Mouse (Mus musculus) forebrain, embryonic 13.5 days (tissue): Measurements from ENCODE around the gene Thada. TPM values are rescaled to one million over a fixed set of nuclear protein-coding genes. Genes with fewer than 3 reads are reported as not detected.

Source experiments
- ATAC-seq: fragments of 200-750 bp; cut with Nextera tagmentation; 2 replicates; pipeline ENCODE4 v1.8.0; 2017
- H3K27ac ChIP-seq: fragments of 300-500 bp; sonication (generic); 2 replicates; pipeline ENCODE4 v1.5.1; 2015; ENCODE audit warnings: inconsistent platforms, mild to moderate bottlenecking, moderate library complexity
- H3K27me3 ChIP-seq: fragments of 300-500 bp; sonication (generic); 2 replicates; pipeline ENCODE4 v1.6.1; 2015; ENCODE audit warnings: mild to moderate bottlenecking, inconsistent platforms
- H3K36me3 ChIP-seq: fragments of 300-500 bp; sonication (generic); 2 replicates; pipeline ENCODE4 v1.6.1; 2015; ENCODE audit warnings: mild to moderate bottlenecking, inconsistent platforms; ENCODE audit not compliant: poor library complexity, severe bottlenecking
- H3K4me1 ChIP-seq: fragments of 300-500 bp; sonication (generic); 2 replicates; pipeline ENCODE4 v1.6.1; 2015; ENCODE audit warnings: inconsistent platforms
- H3K4me2 ChIP-seq: fragments of 300-500 bp; sonication (generic); 2 replicates; pipeline ENCODE4 v1.6.1; 2015; ENCODE audit warnings: inconsistent platforms, mild to moderate bottlenecking, moderate library complexity
- H3K4me3 ChIP-seq: fragments of 300-500 bp; sonication (generic); 2 replicates; pipeline ENCODE4 v1.5.1; 2015; ENCODE audit warnings: mild to moderate bottlenecking, inconsistent platforms
- H3K9ac ChIP-seq: fragments of 300-500 bp; sonication (generic); 2 replicates; pipeline ENCODE4 v1.6.1; 2015; ENCODE audit warnings: mild to moderate bottlenecking, inconsistent platforms
- H3K9me3 ChIP-seq: fragments of 300-500 bp; sonication (generic); replicated peaks from 2 replicates; pipeline ENCODE4 v1.6.1; 2016; ENCODE audit warnings: inconsistent platforms
- WGBS: fragments of 180-500 bp; shearing (Covaris S2); methylation state at CpG from one replicate; pipeline ENCODE4 v1.1.7; 2015; 5-methylcytosine and 5-hydroxymethylcytosine counted together
- polyA plus RNA-seq: library from polyadenylated mRNA; unstranded; fragments of >200 nt; fragmentation: Nextera tagmentation; extraction: Ambion mirVana; gene quantifications from 2 replicates; pipeline ENCODE4 v1.2.1, GENCODE M21; 2015

Gene Thada
- polyA plus RNA-seq, 1 experiment from 2014 or later, result 6.9 TPM

DNA sequence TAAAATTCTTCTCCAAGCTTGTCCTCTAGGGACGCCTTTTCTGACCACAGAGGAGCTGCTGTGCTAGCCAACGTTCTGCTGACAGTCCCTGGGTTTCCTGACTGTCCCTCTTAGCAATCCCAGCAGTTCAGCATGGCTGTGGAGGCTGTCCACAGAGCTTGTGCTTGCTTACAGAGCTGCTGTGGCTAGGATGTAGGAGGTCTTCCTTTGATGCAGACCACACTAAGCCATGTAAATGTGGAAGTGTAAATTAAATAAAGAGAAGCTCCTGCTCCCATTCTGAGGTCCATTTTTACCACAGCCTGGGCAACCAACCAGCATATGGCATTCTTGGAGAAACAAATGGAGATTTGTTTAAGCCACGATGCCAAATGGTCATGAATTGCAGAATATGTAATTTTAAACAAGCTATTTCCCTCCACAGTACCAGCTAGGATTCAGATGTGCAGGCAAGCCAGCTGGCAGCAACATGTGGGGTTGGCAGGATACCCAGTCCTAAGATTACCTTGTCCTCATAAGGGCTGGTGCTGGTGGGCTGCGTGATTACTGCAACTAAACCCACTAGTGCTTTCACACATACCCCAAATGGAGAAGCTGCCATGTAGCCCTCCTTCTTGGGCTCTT, 207.3 kb downstream of the Thada start:
- 67% methylated on average over 4 of the region's 4 CpGs for WGBS
- peak; percentile 84; the same call in 1 of the 2 replicates for ATAC-seq
- H3K4me1 ChIP-seq, result peaks cover 17% of the 10 kb centered on the region
- no peak overlapping the region for H3K4me2 ChIP-seq
- no peak overlapping the region for H3K4me3 ChIP-seq
- H3K9ac ChIP-seq, result no peak overlapping the region
- no peaks in the 10 kb centered on the region for H3K27me3 ChIP-seq
- H3K36me3 ChIP-seq, result no peaks in the 10 kb centered on the region
- no peaks in the 10 kb centered on the region for H3K9me3 ChIP-seq
- H3K27ac ChIP-seq, result peak overlapping the region; percentile 41

DNA sequence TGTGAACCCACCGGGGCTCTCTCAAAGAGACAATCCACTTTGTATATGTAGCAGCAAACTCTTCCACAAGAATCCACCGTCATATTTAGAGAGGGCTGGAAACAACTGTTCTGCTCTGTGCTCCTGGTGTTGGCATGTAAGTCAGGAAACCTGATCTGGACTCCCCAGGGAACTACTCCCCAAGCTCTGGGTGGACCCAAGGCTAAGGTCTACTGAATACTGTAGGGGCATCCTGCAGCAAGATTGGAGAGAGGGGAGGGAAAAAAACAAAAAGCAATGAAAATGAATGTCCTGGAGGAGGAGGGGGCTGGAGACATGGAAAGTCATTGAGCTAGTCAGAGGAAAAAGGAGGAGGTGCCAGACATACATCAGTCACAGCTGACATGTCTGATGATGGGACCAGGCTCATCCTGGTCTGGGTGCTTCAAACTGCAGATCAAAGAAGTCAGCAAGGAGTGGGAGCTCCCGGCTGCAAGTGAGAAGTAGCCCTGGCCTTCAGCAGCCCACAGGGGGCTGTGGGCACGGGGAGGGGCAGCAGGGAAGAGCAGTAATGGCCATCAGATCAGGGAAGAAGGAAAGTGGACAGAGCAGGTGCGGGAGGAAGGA, 208.0 kb downstream of the Thada start:
- 0 out of 2 replicates have a peak overlapping the region, but pooled peaks have one; percentile 41 for H3K27ac ChIP-seq
- ATAC-seq, result no peak
- no peaks in the 10 kb centered on the region for H3K9me3 ChIP-seq
- no peaks in the 10 kb centered on the region for H3K27me3 ChIP-seq
- no peak overlapping the region for H3K9ac ChIP-seq
- 82% methylated on average over 5 of the region's 5 CpGs for WGBS
- peaks cover 17% of the 10 kb centered on the region for H3K4me1 ChIP-seq
- H3K4me3 ChIP-seq, result no peak overlapping the region
- no peak overlapping the region for H3K4me2 ChIP-seq
- H3K36me3 ChIP-seq, result no peaks in the 10 kb centered on the region

DNA sequence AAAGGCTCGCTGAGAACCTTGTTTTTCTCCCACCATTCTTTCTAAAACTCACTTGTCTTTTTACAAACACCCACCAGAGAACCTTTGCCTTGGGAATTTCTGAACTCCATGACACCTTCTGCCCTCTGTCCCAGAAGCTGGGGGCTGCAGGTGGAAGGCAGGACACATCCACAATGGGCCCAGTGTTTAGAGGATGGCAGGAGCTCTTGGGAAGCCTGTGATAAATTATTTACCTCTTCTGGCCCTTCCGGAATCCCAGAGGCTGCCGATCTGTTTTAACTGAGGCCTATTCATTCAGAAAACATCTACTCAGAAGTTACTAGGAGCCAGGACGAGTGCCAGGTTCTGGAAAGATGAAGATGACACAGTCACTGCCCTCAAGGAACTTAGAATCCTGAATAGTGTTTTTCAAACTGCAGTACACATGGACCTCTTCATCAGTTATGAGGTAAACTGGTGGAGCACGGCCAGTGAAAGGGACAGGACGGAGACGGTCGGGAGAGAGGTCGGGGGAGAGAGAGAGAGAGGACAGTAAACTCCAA, 209.7 kb downstream of the Thada start:
- Histone ChIP-seq H3K27ac (no peak overlapping the region), H3K27me3 (no peaks in the 10 kb centered on the region), H3K4me2 (no peak overlapping the region), H3K36me3 (0 out of 2 replicates have a peak, but pooled peaks cover 6% of the 10 kb centered on the region), H3K4me1 (peaks cover 17% of the 10 kb centered on the region), H3K4me3 (no peak overlapping the region), H3K9ac (no peak overlapping the region), H3K9me3 (no peaks in the 10 kb centered on the region)
- ATAC-seq, result no peak
- WGBS, result 80% methylated on average over 9 of the region's 9 CpGs

DNA sequence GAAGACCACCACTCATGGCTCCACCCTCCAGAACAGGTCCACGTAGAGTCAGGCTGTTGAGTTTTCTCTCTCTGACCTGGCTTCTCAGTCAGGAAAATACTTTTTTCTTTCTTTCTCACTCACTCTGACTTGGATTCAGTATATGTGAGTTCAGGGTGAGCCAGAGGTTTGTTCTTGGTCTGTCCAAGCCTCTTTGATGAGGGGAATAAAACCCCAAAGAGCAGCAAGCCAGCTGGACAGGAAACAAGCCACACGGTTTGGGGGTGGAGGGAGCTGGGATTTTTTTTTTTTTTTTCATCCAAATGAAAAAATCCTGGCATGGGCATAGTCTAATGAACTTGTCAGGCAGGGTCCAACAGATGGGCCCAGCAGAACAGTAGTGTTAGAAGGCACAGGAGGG, 210.2 kb downstream of the Thada start:
- Histone ChIP-seq H3K27me3 (no peaks in the 10 kb centered on the region), H3K4me3 (no peak overlapping the region), H3K36me3 (0 out of 2 replicates have a peak, but pooled peaks cover 6% of the 10 kb centered on the region), H3K4me1 (peaks cover 17% of the 10 kb centered on the region), H3K9ac (no peak overlapping the region), H3K9me3 (no peaks in the 10 kb centered on the region), H3K27ac (no peak overlapping the region), H3K4me2 (no peak overlapping the region)
- ATAC-seq, result no peak
- 60% methylated on average over 2 of the region's 2 CpGs for WGBS

DNA sequence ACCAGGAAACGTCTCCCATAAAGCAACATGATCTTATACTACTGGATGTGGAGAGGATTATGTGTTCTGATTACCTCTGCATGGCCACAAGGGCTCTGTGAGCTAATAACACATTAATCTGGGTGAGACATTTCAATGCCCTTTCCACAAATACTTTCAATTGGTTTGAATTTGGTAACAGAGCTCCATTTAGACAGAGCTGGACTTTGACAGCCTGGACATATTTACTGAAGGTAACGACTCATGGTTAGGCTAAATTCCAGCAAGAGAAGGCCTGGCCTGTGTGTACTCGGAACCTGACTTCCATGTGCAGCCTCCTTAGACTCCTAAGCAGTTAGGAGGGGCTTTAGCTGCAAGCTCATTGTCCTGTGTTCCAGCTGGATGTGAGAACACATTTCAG, 214.6 kb downstream of the Thada start:
- WGBS, result 83% methylated on average over 3 of the region's 3 CpGs
- Histone ChIP-seq H3K36me3 (peaks cover 16% of the 10 kb centered on the region), H3K27ac (no peak overlapping the region), H3K9ac (no peak overlapping the region), H3K4me3 (no peak overlapping the region), H3K27me3 (no peaks in the 10 kb centered on the region), H3K4me2 (no peak overlapping the region), H3K9me3 (no peaks in the 10 kb centered on the region), H3K4me1 (0 out of 2 replicates have a peak, but pooled peaks cover 5% of the 10 kb centered on the region)
- no peak for ATAC-seq

DNA sequence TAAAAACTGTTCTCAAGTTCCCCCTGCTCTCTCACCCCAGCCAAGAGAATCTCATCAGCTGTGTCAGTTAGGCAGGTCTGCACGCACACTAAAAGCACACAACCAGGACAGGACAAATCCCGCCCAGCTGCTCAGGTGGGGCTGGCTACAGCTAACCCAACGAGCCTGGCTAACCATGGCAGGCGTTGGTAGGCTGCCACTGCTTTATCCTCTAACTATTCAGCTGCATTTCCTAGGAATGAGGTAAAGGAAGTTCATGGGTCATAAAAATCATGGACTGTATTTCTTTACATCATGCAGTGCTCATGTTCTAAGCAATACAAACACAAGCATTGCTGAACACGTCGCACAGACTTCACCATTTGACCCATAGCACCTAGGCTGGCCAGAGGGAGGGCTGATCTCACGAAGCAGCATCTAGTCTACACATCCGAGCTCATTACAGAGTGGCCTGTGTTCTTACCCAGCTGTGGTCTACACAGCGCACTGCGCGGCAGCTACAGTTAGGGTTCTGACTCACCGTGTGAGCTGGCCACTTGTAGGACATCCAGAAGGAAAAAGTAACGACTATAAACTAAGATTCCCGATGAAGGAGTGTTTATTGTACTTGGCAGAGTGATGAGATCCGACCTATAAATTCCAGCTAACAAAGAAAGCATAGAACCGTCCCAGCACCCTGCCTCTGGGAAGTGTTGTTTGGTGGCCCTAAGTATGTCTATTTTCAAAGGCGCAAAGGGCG, 221.7 kb downstream of the Thada start:
- H3K36me3 ChIP-seq, result no peaks in the 10 kb centered on the region
- no peaks in the 10 kb centered on the region for H3K4me1 ChIP-seq
- H3K9ac ChIP-seq, result no peak overlapping the region
- H3K27ac ChIP-seq, result no peak overlapping the region
- no peaks in the 10 kb centered on the region for H3K9me3 ChIP-seq
- H3K4me2 ChIP-seq, result no peak overlapping the region
- 87% methylated on average over 18 of the region's 18 CpGs for WGBS
- no peak for ATAC-seq
- no peak overlapping the region for H3K4me3 ChIP-seq
- no peaks in the 10 kb centered on the region for H3K27me3 ChIP-seq

DNA sequence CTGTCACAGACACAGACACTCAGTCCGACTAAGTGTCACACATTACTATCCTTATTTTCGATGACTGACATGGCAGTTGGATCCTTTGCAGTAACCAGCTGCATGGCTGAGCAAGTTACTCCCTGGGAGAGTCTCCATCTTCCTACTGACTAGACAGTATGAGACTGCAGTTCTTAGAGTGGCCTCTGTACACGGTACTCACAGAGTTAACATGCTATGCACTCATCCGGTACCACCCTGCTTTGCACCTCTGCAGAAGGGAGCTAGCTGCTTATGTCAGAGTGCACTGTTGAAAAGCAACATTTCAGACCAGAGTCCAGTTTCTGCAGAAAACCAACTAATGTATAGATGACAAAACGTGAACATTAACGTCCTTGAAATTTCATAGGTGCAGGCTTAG, 222.2 kb downstream of the Thada start:
- no peak for ATAC-seq
- Histone ChIP-seq H3K4me2 (no peak overlapping the region), H3K4me1 (no peaks in the 10 kb centered on the region), H3K9ac (no peak overlapping the region), H3K27ac (no peak overlapping the region), H3K9me3 (no peaks in the 10 kb centered on the region), H3K4me3 (no peak overlapping the region), H3K36me3 (no peaks in the 10 kb centered on the region), H3K27me3 (no peaks in the 10 kb centered on the region)
- 85% methylated on average over 6 of the region's 6 CpGs for WGBS

DNA sequence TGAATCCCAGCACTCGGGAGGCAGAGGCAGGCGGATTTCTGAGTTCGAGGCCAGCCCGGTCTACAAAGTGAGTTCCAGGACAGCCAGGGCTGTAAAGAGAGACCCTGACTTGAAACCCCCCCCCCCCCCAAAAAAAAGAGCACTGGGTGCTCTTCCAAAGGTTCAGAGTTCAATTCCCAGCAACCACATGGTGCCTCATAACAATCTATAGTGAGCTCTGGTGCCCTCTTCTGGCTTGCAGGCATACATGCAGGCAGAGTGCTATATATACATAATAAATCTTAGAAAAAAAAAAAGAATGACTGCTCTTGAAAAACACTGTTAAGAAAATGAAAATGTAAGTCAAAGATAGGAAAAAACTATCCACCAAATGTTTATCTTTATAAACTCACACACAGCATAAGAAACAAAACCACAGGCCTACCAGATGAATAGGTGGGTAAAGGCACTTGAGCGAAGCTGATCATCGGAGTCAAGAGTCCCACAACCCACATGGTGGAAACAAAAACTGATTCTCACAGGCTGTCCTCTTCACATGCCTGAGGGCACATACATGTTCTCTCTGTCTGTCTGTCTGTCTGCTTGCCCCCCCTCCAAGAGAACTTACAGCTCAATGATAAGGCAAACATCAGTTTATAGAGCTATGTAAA, 224.6 kb downstream of the Thada start:
- Histone ChIP-seq H3K4me2 (no peak overlapping the region), H3K27ac (no peak overlapping the region), H3K4me1 (no peaks in the 10 kb centered on the region), H3K27me3 (no peaks in the 10 kb centered on the region), H3K36me3 (no peaks in the 10 kb centered on the region), H3K4me3 (no peak overlapping the region), H3K9me3 (no peaks in the 10 kb centered on the region), H3K9ac (no peak overlapping the region)
- 96% methylated on average over 6 of the region's 6 CpGs for WGBS
- no peak for ATAC-seq

DNA sequence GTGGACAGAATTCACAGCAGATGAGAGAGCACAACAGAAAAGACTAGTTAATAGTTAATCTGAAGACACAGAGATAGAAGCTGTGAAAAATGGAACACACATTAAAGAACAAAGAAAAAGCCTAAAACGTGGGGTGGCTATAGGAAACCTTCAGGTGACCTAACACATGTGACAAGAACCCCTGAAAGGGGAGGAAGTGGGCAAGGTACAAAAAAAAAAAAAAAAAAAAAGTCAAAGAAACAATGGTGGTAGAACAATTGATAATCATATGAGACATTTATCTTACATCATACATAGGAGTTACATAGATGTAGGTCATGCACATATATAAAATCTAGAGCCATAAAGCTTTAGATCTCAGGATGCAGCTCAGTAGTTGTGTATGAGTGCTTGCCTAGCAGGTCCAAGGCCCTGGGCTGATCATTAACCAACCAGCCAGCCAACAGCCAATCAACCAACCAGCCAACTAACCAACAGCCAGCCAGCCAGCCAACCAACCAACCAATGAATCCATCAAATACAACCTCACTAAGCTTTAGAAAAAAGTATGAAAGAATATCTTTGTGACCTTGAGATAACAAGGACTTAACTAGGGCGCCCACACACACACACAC, 226.2 kb downstream of the Thada start:
- no peak overlapping the region for H3K27ac ChIP-seq

DNA sequence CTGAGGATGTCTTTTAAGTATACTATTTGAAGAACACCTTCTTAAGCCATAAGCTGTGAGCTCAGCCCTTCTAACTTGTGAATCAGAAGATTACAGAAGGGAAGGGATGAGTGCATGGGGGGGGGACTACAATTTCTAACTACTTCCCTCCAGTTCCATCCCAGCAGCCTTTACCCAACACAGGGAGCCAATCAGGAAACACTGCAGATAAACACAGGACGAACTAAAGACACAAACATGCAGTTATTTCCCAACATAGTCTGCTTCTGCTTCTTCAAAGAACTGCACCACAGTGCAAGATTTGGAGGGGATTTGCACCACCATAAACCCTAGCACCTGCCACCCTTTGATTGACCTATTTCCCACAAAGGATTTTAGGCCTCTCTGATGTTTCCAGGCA, 227.8 kb downstream of the Thada start:
- Histone ChIP-seq H3K4me3 (no peak overlapping the region), H3K9me3 (no peaks in the 10 kb centered on the region), H3K27ac (no peak overlapping the region), H3K4me2 (no peak overlapping the region), H3K36me3 (no peaks in the 10 kb centered on the region), H3K4me1 (no peaks in the 10 kb centered on the region), H3K27me3 (no peaks in the 10 kb centered on the region), H3K9ac (no peak overlapping the region)
- no peak for ATAC-seq
- WGBS, result 100% methylated on average over 1 of the region's 1 CpGs

More for the DNA sequence above, 226.2 kb downstream of the Thada start:
- WGBS, result 87% methylated on average over 2 of the region's 2 CpGs
- H3K27me3 ChIP-seq, result no peaks in the 10 kb centered on the region
- H3K4me3 ChIP-seq, result no peak overlapping the region
- no peak for ATAC-seq
- no peak overlapping the region for H3K4me2 ChIP-seq
- H3K4me1 ChIP-seq, result no peaks in the 10 kb centered on the region
- H3K36me3 ChIP-seq, result no peaks in the 10 kb centered on the region
- H3K9me3 ChIP-seq, result no peaks in the 10 kb centered on the region
- H3K9ac ChIP-seq, result no peak overlapping the region

DNA sequence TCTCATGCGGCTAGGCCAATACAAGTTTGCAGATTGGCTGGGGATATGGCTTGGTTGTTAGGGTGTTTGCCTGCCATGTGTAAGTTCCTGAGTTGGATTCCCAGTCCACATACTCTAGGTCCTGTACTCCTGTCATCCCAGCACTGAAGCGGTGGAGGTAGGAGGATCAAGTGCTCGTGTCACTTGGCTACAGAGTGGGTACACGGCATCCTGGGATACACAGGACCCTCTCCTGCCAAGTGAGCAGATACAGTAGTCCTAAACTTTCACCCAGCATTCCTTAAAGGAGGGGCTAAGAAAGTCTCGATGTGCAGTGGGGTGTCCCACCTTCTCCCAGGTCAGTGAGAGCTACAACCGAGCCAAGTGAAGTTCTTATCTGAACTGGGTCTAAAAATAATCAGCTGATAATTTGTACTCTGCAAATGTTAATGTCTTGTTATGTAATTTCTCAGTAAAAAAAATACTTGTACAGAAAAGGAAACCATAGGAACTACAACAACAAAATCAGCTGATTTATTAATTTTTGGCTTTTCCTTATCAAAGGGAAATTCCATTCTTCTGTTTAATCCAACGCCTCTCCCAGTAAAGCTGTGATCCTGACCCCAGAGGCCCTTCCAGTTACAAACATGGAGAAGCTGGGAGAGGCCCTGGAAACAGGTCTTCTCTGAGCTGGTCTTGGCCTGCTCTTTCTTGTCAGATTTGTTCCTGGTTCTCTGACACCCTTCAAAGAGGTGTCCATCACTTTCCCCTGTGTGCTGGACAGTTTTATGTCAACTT, 229.0 kb downstream of the Thada start:
- Histone ChIP-seq H3K9ac (no peak overlapping the region), H3K4me2 (no peak overlapping the region), H3K4me1 (no peaks in the 10 kb centered on the region), H3K27me3 (no peaks in the 10 kb centered on the region), H3K27ac (no peak overlapping the region), H3K36me3 (no peaks in the 10 kb centered on the region), H3K9me3 (no peaks in the 10 kb centered on the region), H3K4me3 (no peak overlapping the region)
- WGBS, result 89% methylated on average over 7 of the region's 7 CpGs
- no peak for ATAC-seq
